Mouse (Mus musculus): ENCODE results near the gene Tenm2.

- TF ChIP-seq CTCF (IDR thresholded peaks at IDR 0.05; ENCODE audit: low read depth, low read length) (no peak), POLR2A (IDR thresholded peaks at IDR 0.05; ENCODE audit: borderline replicate concordance, low read depth, low read length) (no peak)
Measured at GRCm38 (mm10) chr11:37222056-37222455, 13.7 kb downstream of the Tenm2 start.

Measured in bone marrow macrophage, adult 2 months (primary cell).